10 mouse cellular contexts compared by ENCODE assay signal in the genomic region with DNA sequence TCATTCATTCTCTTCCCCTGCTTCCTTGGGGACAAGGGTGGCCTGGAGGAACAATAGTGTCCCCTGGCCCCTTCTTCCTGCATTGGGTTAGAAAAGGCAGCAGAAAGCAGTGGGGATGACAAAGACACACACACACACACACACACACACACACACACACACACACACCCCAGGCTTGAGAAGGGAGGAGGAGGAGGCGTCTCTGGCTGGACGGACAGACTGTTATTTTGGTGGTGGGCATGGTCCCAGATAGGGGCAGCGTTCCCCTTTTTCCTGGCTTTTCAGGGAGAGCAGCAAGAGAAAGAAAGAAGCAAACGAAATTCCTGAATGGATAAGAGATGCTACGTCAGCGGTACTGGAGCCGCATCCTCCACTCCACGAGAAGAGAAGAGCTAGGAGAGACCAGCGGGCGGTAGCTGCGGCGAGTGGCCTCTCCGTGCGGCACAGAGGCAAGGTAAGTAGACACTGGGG. TPM values are rescaled to one million over a fixed set of nuclear protein-coding genes. Genes with fewer than 3 reads are reported as not detected.
DNase-seq lines count a peak whose midpoint lies in the region; ATAC-seq and TF ChIP-seq lines count a peak whose summit lies in the region.
"Had no signal": no experiment of that assay in that cellular context is flagged by ENCODE, and none has a peak within 500 bp of the region (broad histone marks: within the 10 kb centered on the region; RNA-seq: fewer than 3 reads in every experiment).

No protein-coding gene starts in this region.

- H3K4me1 ChIP-seq in embryonic facial prominence, embryonic 14.5 days (ENCODE audit: control insufficient read depth, insufficient read depth, low read length) = no peaks in the 10 kb centered on the region
- H3K4me1 ChIP-seq in neural tube, embryonic 11.5 days (ENCODE audit: control insufficient read depth, insufficient read depth, low read length) = peaks cover 19% of the 10 kb centered on the region
- H3K4me1 ChIP-seq in liver, postnatal 0 days (ENCODE audit: insufficient read depth) = no peaks in the 10 kb centered on the region

- H3K36me3 ChIP-seq in embryonic facial prominence, embryonic 14.5 days (ENCODE audit: control insufficient read depth, insufficient read depth, low read length) = no peaks in the 10 kb centered on the region
- H3K36me3 ChIP-seq in neural tube, embryonic 11.5 days (ENCODE audit: control insufficient read depth, insufficient read depth, low read length) = no peaks in the 10 kb centered on the region
- no peaks in the 10 kb centered on the region for H3K36me3 ChIP-seq in liver, postnatal 0 days (replicated peaks; ENCODE audit: insufficient read depth, low read length)

- no peak overlapping the region for H3K4me2 ChIP-seq in embryonic facial prominence, embryonic 14.5 days (ENCODE audit: low read depth, low read length)
- H3K4me2 ChIP-seq in neural tube, embryonic 11.5 days (ENCODE audit: low read depth) = peak overlapping the region; percentile 73
- H3K4me2 ChIP-seq in liver, postnatal 0 days (ENCODE audit: low read depth, low read length) = no peak overlapping the region

- WGBS in embryonic facial prominence, embryonic 14.5 days = 0% methylated on average over 14 of the region's 14 CpGs
- 0% methylated on average over 14 of the region's 14 CpGs for WGBS in neural tube, embryonic 11.5 days
- 5% methylated on average over 14 of the region's 14 CpGs for WGBS in liver, postnatal 0 days (ENCODE audit: insufficient replicate concordance)

- H3K9ac ChIP-seq in embryonic facial prominence, embryonic 14.5 days (ENCODE audit: low read depth, low read length) = no peak overlapping the region
- H3K9ac ChIP-seq in neural tube, embryonic 11.5 days (ENCODE audit: low read length) = peak overlapping the region; percentile 88
- H3K9ac ChIP-seq in liver, postnatal 0 days (replicated peaks) = no peak overlapping the region

- no peak overlapping the region for H3K27ac ChIP-seq in embryonic facial prominence, embryonic 14.5 days (replicated peaks; ENCODE audit: low read depth, low read length)
- H3K27ac ChIP-seq in neural tube, embryonic 11.5 days (ENCODE audit: low read depth, low read length) = peak overlapping the region; percentile 97
- no peak overlapping the region for H3K27ac ChIP-seq in liver, postnatal 0 days (ENCODE audit: low read depth)

- peak; percentile 64 for DNase-seq in cerebellum, adult 11 months
- no peak for DNase-seq in embryonic facial prominence, embryonic 14.5 days (ENCODE audit: low spot score)
- peak; percentile 65 to 77 for DNase-seq in layer of hippocampus, adult 18-20 months (ENCODE audit: low spot score in 2 of 2)
- peak; percentile 60 for DNase-seq in neural tube, embryonic 11.5 days (ENCODE audit: low spot score)
- no peak for DNase-seq in natural killer cell, adult 2 months (ENCODE audit: low spot score in 2 of 2)
- no peak for DNase-seq in kidney, adult 9 months
- no peak for DNase-seq in liver, postnatal 0 days
- DNase-seq: adrenal gland, postnatal 36 days had no signal

- H3K4me3 ChIP-seq in embryonic facial prominence, embryonic 14.5 days (ENCODE audit: low read depth, low read length) = 0 out of 2 replicates have a peak overlapping the region, but pooled peaks have one; percentile 3
- peak overlapping the region; percentile 59 for H3K4me3 ChIP-seq in neural tube, embryonic 11.5 days (ENCODE audit: low read depth, low read length)
- H3K4me3 ChIP-seq in liver, postnatal 0 days (ENCODE audit: low read depth, low read length) = no peak overlapping the region

- H3K27me3 ChIP-seq in embryonic facial prominence, embryonic 14.5 days (replicated peaks; ENCODE audit: control insufficient read depth, insufficient read depth, low read length) = peaks cover 100% of the 10 kb centered on the region
- H3K27me3 ChIP-seq in neural tube, embryonic 11.5 days (ENCODE audit: control insufficient read depth, insufficient read depth, low read length) = peaks cover 89% of the 10 kb centered on the region
- peaks cover 97% of the 10 kb centered on the region for H3K27me3 ChIP-seq in liver, postnatal 0 days (ENCODE audit: insufficient read depth, low read length)

- no peak for TF ChIP-seq CTCF in liver, postnatal 0 days (IDR thresholded peaks at IDR 0.05; ENCODE audit: low read depth)

- no peak for TF ChIP-seq EP300 in liver, postnatal 0 days (IDR thresholded peaks at IDR 0.05; ENCODE audit: low read depth)

- no peaks in the 10 kb centered on the region for H3K9me3 ChIP-seq in embryonic facial prominence, embryonic 14.5 days (ENCODE audit: control insufficient read depth, low read length)
- H3K9me3 ChIP-seq in neural tube, embryonic 11.5 days (ENCODE audit: control insufficient read depth, low read length) = no peaks in the 10 kb centered on the region
- no peaks in the 10 kb centered on the region for H3K9me3 ChIP-seq in liver, postnatal 0 days (ENCODE audit: low read length)

- no peak for ATAC-seq in embryonic facial prominence, embryonic 14.5 days (ENCODE audit: low read depth)
- peak; percentile 27; the same call in 1 of the 2 replicates for ATAC-seq in neural tube, embryonic 11.5 days (ENCODE audit: insufficient read depth, low FRiP score, low TSS enrichment)
- no peak for ATAC-seq in liver, postnatal 0 days
- no peak for ATAC-seq in activated CD4-positive, CD25-positive, alpha-beta regulatory T cell, adult 4 months
- ATAC-seq: intestine, embryonic 16.5 days had no signal

RNA-seq across cellular contexts. Expression of a gene that starts 47.6 kb away (rescaled TPM):
- 4.1 and 7.6 TPM in 2 replicates for polyA plus RNA-seq in embryonic facial prominence, embryonic 14.5 days (2014; fragmentation: Nextera tagmentation; extraction: Ambion mirVana)
- total RNA-seq in layer of hippocampus, adult 18-20 months (2021) = not detected
- 0.27 and 1.2 TPM in 2 replicates for polyA plus RNA-seq in neural tube, embryonic 11.5 days (2014; fragmentation: Nextera tagmentation; extraction: Ambion mirVana)
- polyA plus RNA-seq in liver, postnatal 0 days (2015; fragmentation: Nextera tagmentation; extraction: Ambion mirVana) = 6.5 and 7.0 TPM in 2 replicates
- polyA plus RNA-seq in activated CD4-positive, CD25-positive, alpha-beta regulatory T cell, adult 4 months (2017; shearing (Covaris generic)) = not detected

Comparison
In these comparisons a context has a peak if more than half of its experiments do, and no peak if none do; other contexts are left out.
1. DNase-seq: peak in cerebellum, adult 11 months (single experiment), layer of hippocampus, adult 18-20 months (2 of 2) and neural tube, embryonic 11.5 days (single experiment); none in embryonic facial prominence, embryonic 14.5 days (single experiment), natural killer cell, adult 2 months (0 of 2), kidney, adult 9 months (single experiment) and liver, postnatal 0 days (single experiment).